Mouse (Mus musculus): Measurements from ENCODE around the gene Cfap44.
"Not testable (repeated sequence)": the region's sequence is repeated elsewhere in the genome, so short reads cannot be mapped to it uniquely, and the experiment has no call there.

Cfap44 gene

GRCm38 (mm10) chr16:44430021-44430420, 35.4 kb downstream of the Cfap44 start:
- no peak for DNase-seq

- no peak for DNase-seq
Measured at GRCm38 (mm10) chr16:44434931-44435330, 40.3 kb downstream of the Cfap44 start.

- no peak for DNase-seq
Measured at GRCm38 (mm10) chr16:44435481-44435880, 40.9 kb downstream of the Cfap44 start.

- not testable (repeated sequence) for DNase-seq
Measured at GRCm38 (mm10) chr16:44441913-44442312, 47.3 kb downstream of the Cfap44 start.

GRCm38 (mm10) chr16:44457858-44458257, 63.3 kb downstream of the Cfap44 start:
- no peak for DNase-seq

- no peak for DNase-seq
Measured at GRCm38 (mm10) chr16:44458826-44459225, 64.2 kb downstream of the Cfap44 start.

GRCm38 (mm10) chr16:44460922-44461321, 66.3 kb downstream of the Cfap44 start:
- DNase-seq: peak; percentile 7

GRCm38 (mm10) chr16:44475281-44475680, 80.7 kb downstream of the Cfap44 start:
- no peak for DNase-seq

- DNase-seq: no peak
Measured at GRCm38 (mm10) chr16:44475682-44476375, 81.2 kb downstream of the Cfap44 start.

GRCm38 (mm10) chr16:44478767-44479166, 84.2 kb downstream of the Cfap44 start:
- no peak for DNase-seq

GRCm38 (mm10) chr16:44479852-44480251, 85.3 kb downstream of the Cfap44 start:
- DNase-seq: no peak

- no peak for DNase-seq
Measured at GRCm38 (mm10) chr16:44480616-44481015, 86.0 kb downstream of the Cfap44 start.

GRCm38 (mm10) chr16:44481599-44482593, 87.3 kb downstream of the Cfap44 start:
- DNase-seq: no peak

GRCm38 (mm10) chr16:44484079-44484478, 89.5 kb downstream of the Cfap44 start:
- peak; percentile 66 for DNase-seq

- DNase-seq: no peak
Measured at GRCm38 (mm10) chr16:44484831-44485230, 90.2 kb downstream of the Cfap44 start.

GRCm38 (mm10) chr16:44485691-44486090, 91.1 kb downstream of the Cfap44 start:
- DNase-seq: no peak

GRCm38 (mm10) chr16:44486612-44487011, 92.0 kb downstream of the Cfap44 start:
- no peak for DNase-seq

GRCm38 (mm10) chr16:44487194-44487593, 92.6 kb downstream of the Cfap44 start:
- no peak for DNase-seq

GRCm38 (mm10) chr16:44491051-44491450, 96.5 kb downstream of the Cfap44 start:
- DNase-seq: no peak

- no peak for DNase-seq
Measured at GRCm38 (mm10) chr16:44492151-44492550, 97.6 kb downstream of the Cfap44 start.

- no peak for DNase-seq
Measured at GRCm38 (mm10) chr16:44492706-44493105, 98.1 kb downstream of the Cfap44 start.

GRCm38 (mm10) chr16:44493868-44494267, 99.3 kb downstream of the Cfap44 start:
- DNase-seq: no peak

GRCm38 (mm10) chr16:44494441-44495108, 100.0 kb downstream of the Cfap44 start:
- DNase-seq: no peak
